Mouse (Mus musculus): Measurements from ENCODE around the gene Arid5b. TPM values are rescaled to one million over a fixed set of nuclear protein-coding genes. Genes with fewer than 3 reads are reported as not detected.

Arid5b gene
- total and polyA plus RNA-seq, 2 experiments from 2014 or later, result 11.4 to 14.5 TPM

DNA sequence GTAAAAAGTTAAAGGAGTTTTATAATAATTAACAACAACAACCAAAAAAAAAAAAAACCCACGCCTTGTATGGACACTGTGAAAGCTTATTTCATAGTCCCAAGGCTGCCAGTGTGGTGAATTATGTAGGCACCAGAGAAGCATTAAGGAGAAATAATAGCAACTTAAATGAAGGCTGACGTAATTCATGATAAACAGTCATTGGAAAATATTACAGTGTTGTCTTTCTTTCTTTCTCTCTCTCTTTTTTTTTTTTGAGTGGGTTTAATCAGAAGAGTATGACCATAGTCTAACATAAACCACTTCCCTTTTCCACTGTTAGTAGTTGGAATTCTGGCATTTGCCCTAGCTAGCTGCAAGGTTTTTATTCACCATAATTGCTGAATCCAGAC is 111.8 kb downstream of the Arid5b start:
- Histone ChIP-seq H3K27me3 (ENCODE audit: control insufficient read depth, insufficient read depth, low read length) (no peaks in the 10 kb centered on the region), H3K27ac (ENCODE audit: low read depth) (peak overlapping the region; percentile 89), H3K9ac (replicated peaks; ENCODE audit: low read depth, low read length) (no peak overlapping the region), H3K9me3 (replicated peaks; ENCODE audit: control insufficient read depth, low read length) (no peaks in the 10 kb centered on the region), H3K4me1 (ENCODE audit: control insufficient read depth, insufficient read depth) (peaks cover 49% of the 10 kb centered on the region), H3K36me3 (replicated peaks; ENCODE audit: control insufficient read depth, insufficient read depth, low read length) (no peaks in the 10 kb centered on the region), H3K4me3 (ENCODE audit: low read depth, low read length) (no peak overlapping the region), H3K4me2 (ENCODE audit: low read depth, low read length) (no peak overlapping the region)
- 70% methylated on average over 2 of the region's 2 CpGs for WGBS
- no peak for ATAC-seq (ENCODE audit: insufficient read depth, low read depth)
- TF ChIP-seq EP300 (IDR thresholded peaks at IDR 0.05; ENCODE audit: low read depth) (no peak), CTCF (IDR thresholded peaks at IDR 0.05; ENCODE audit: low read depth) (no peak)
- DNase-seq (ENCODE audit: low spot score), result no peak

GRCm38 (mm10) chr10:68165709-68166694 is 112.5 kb downstream of the Arid5b start:
- Histone ChIP-seq H3K9me3 (replicated peaks; ENCODE audit: control insufficient read depth, low read length) (no peaks in the 10 kb centered on the region), H3K9ac (replicated peaks; ENCODE audit: low read depth, low read length) (no peak overlapping the region), H3K4me3 (ENCODE audit: low read depth, low read length) (no peak overlapping the region), H3K27ac (ENCODE audit: low read depth) (peak overlapping the region; percentile 89), H3K4me1 (ENCODE audit: control insufficient read depth, insufficient read depth) (peaks cover 42% of the 10 kb centered on the region), H3K36me3 (replicated peaks; ENCODE audit: control insufficient read depth, insufficient read depth, low read length) (no peaks in the 10 kb centered on the region), H3K27me3 (ENCODE audit: control insufficient read depth, insufficient read depth, low read length) (no peaks in the 10 kb centered on the region), H3K4me2 (ENCODE audit: low read depth, low read length) (no peak overlapping the region)
- peak; percentile 44 for DNase-seq (ENCODE audit: low spot score)
- 67% methylated on average over 10 of the region's 10 CpGs for WGBS
- ATAC-seq (ENCODE audit: insufficient read depth, low read depth), result no peak
- no peak for TF ChIP-seq EP300 (IDR thresholded peaks at IDR 0.05; ENCODE audit: low read depth)
- no peak for TF ChIP-seq CTCF (IDR thresholded peaks at IDR 0.05; ENCODE audit: low read depth)

DNA sequence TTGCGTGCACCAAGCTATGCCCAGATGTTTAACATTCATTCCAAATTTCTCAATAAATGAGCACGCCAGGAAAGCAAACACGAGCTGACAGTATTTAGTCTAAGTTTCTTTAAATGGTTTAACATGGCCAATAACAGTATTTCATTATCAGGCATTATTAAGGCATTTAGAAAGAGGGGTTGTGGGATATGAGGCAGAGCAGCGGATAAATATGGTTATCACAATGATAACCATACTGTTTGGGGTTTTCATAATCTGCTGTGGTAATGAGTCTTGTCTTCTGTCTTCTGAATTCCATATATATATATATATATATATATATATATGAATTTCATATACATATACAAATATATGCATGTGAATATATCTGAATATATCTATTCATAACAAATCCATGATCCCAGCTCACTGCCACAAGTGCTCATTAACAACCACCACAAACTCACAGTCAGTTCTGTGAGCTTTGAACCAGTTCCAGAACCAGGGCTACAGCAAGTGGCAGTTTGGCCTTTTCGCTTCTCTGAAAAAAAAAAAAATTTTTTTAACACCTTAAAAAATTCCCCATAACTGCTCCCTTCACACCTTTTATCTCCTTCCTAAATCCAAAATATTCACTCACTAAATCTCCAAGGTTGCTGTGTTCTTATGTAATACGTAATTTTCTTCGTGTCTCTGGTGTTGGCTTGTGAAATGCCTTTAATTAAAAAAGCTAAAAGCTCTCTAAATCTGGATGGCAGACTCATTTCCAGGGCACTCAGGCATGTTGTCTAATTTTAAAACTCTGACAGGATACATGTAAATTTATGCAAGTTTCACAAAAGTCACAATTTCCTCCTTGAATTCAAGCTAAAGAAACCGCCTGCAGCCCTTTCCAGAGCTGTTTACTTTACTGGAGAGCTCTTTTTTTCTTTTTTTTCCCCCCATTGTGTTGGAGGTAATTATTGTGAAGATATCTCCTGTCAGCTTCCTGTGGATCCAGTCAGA is 113.5 kb downstream of the Arid5b start:
- TF ChIP-seq CTCF (IDR thresholded peaks at IDR 0.05; ENCODE audit: low read depth) (no peak), EP300 (IDR thresholded peaks at IDR 0.05; ENCODE audit: low read depth) (no peak)
- H3K9me3 ChIP-seq (replicated peaks; ENCODE audit: control insufficient read depth, low read length), result no peaks in the 10 kb centered on the region
- H3K9ac ChIP-seq (replicated peaks; ENCODE audit: low read depth, low read length), result no peak overlapping the region
- H3K27ac ChIP-seq (ENCODE audit: low read depth), result peak overlapping the region; percentile 89
- DNase-seq (ENCODE audit: low spot score) (no peak), ATAC-seq (ENCODE audit: insufficient read depth, low read depth) (no peak)
- no peaks in the 10 kb centered on the region for H3K27me3 ChIP-seq (ENCODE audit: control insufficient read depth, insufficient read depth, low read length)
- H3K4me1 ChIP-seq (ENCODE audit: control insufficient read depth, insufficient read depth), result peaks cover 41% of the 10 kb centered on the region
- no peak overlapping the region for H3K4me3 ChIP-seq (ENCODE audit: low read depth, low read length)
- no peak overlapping the region for H3K4me2 ChIP-seq (ENCODE audit: low read depth, low read length)
- no peaks in the 10 kb centered on the region for H3K36me3 ChIP-seq (replicated peaks; ENCODE audit: control insufficient read depth, insufficient read depth, low read length)
- 80% methylated on average over 8 of the region's 8 CpGs for WGBS

DNA sequence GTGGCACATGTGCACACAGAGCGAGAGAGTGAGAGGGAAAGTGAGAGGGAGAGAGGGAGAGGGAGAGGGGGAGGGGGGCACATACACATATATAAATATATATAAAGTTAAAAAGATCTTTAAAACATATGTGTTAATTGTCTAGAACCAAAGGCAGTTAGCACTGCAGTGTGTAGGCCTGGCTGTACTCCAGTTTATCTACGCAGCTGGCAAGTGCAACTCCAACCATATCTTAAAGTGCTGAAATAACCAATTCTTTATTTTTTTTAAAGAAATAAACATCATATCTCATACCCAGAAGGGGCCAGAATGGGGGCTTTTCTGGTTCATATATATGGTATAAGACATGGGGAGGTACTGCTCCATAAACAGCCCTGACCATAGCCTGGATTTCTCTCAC is 114.4 kb downstream of the Arid5b start:
- Histone ChIP-seq H3K9ac (replicated peaks; ENCODE audit: low read depth, low read length) (no peak overlapping the region), H3K27me3 (ENCODE audit: control insufficient read depth, insufficient read depth, low read length) (no peaks in the 10 kb centered on the region), H3K36me3 (replicated peaks; ENCODE audit: control insufficient read depth, insufficient read depth, low read length) (no peaks in the 10 kb centered on the region), H3K4me1 (ENCODE audit: control insufficient read depth, insufficient read depth) (peaks cover 38% of the 10 kb centered on the region), H3K4me3 (ENCODE audit: low read depth, low read length) (no peak overlapping the region), H3K4me2 (ENCODE audit: low read depth, low read length) (no peak overlapping the region), H3K9me3 (replicated peaks; ENCODE audit: control insufficient read depth, low read length) (no peaks in the 10 kb centered on the region), H3K27ac (ENCODE audit: low read depth) (no peak overlapping the region)
- ATAC-seq (ENCODE audit: insufficient read depth, low read depth) (no peak), DNase-seq (ENCODE audit: low spot score) (no peak)
- WGBS, result 73% methylated on average over 2 of the region's 2 CpGs
- no peak for TF ChIP-seq CTCF (IDR thresholded peaks at IDR 0.05; ENCODE audit: low read depth)
- no peak for TF ChIP-seq EP300 (IDR thresholded peaks at IDR 0.05; ENCODE audit: low read depth)

- ATAC-seq (ENCODE audit: insufficient read depth, low read depth) (no peak), DNase-seq (ENCODE audit: low spot score) (no peak)
- Histone ChIP-seq H3K4me2 (ENCODE audit: low read depth, low read length) (no peak overlapping the region), H3K9me3 (replicated peaks; ENCODE audit: control insufficient read depth, low read length) (no peaks in the 10 kb centered on the region), H3K4me3 (ENCODE audit: low read depth, low read length) (no peak overlapping the region), H3K27ac (ENCODE audit: low read depth) (no peak overlapping the region), H3K36me3 (replicated peaks; ENCODE audit: control insufficient read depth, insufficient read depth, low read length) (no peaks in the 10 kb centered on the region), H3K4me1 (ENCODE audit: control insufficient read depth, insufficient read depth) (peaks cover 25% of the 10 kb centered on the region; the same call in 1 of the 2 replicates), H3K27me3 (ENCODE audit: control insufficient read depth, insufficient read depth, low read length) (no peaks in the 10 kb centered on the region), H3K9ac (replicated peaks; ENCODE audit: low read depth, low read length) (no peak overlapping the region)
- TF ChIP-seq CTCF (IDR thresholded peaks at IDR 0.05; ENCODE audit: low read depth) (no peak), EP300 (IDR thresholded peaks at IDR 0.05; ENCODE audit: low read depth) (no peak)
- WGBS, result 88% methylated on average over 9 of the region's 9 CpGs
Observed at GRCm38 (mm10) chr10:68159759-68160158, 118.8 kb downstream of the Arid5b start.

Measured in heart, postnatal 0 days (tissue).